Mouse (Mus musculus): ENCODE data around the gene Ercc1. TPM values are rescaled to one million over a fixed set of nuclear protein-coding genes. Genes with fewer than 3 reads are reported as not detected.
A peak's percentile ranks its signal among the peaks of the same experiment; 100 is the strongest.

Ercc1 gene
- total and polyA plus RNA-seq, 3 experiments = 22.2 to 37.5 TPM; not detected in 1

DNA sequence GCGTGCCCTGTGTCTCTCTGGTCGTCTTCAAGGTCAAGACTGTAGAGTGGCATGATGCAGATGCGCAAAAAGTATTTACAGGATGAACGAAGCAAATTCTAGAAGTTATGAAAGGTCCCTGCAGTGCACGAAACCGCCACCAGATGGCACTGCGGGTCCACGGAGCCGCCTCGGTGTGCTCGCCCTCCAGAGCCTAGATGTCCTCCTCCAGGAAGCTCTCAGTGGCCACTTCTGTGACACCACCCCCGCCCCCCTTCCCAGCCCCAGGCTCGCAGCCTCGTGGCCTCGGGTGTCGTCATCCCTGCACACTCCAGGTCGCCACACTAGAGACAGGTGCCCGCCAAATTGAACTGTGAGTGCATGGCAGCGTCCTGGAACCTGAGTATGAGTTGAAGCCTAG lies 60.8 kb downstream of the Ercc1 start:
- H3K36me3 ChIP-seq (ENCODE audit: control insufficient read depth in 1 of 2, insufficient read depth in 2 of 2, low read length in 2 of 2) = no peaks in the 10 kb centered on the region; a peak in 1 of 4 replicates
- H3K4me3 ChIP-seq (ENCODE audit: control insufficient read depth in 1 of 2, insufficient read depth in 1 of 2, low read depth in 2 of 2, low read length in 2 of 2) = peak overlapping the region in 1 of 2 experiments; percentile 37; a peak in 2 of 4 replicates
- no peak overlapping the region for H3K27ac ChIP-seq (ENCODE audit: control insufficient read depth, low read depth, low read length)
- TF ChIP-seq BHLHE40 (IDR thresholded peaks at IDR 0.05; ENCODE audit: borderline replicate concordance, low read depth, low read length) (peak; percentile 36; the same call in 1 of the 2 replicates), HCFC1 (IDR thresholded peaks at IDR 0.05; ENCODE audit: low read depth, low read length) (0 out of 2 replicates have a peak, but pooled peaks have one; percentile 49), SMC3 (IDR thresholded peaks at IDR 0.05; ENCODE audit: low read depth, low read length) (peak; percentile 89), MYC (IDR thresholded peaks at IDR 0.05; ENCODE audit: low read depth, low read length) (no peak), ZC3H11A (IDR thresholded peaks at IDR 0.05; ENCODE audit: low read depth, low read length) (peak; percentile 87), MXI1 (IDR thresholded peaks at IDR 0.05; ENCODE audit: low read depth, low read length) (peak; percentile 59; the same call in 1 of the 2 replicates), USF2 (IDR thresholded peaks at IDR 0.05; ENCODE audit: borderline replicate concordance in 1 of 2, insufficient read depth in 1 of 2, low read depth in 1 of 2, low read length in 2 of 2) (no peak), ELF1 (IDR thresholded peaks at IDR 0.05; ENCODE audit: low read depth, low read length) (peak; percentile 40; the same call in 1 of the 2 replicates), USF1 (IDR thresholded peaks at IDR 0.05; ENCODE audit: low read depth, low read length) (0 out of 2 replicates have a peak, but pooled peaks have one; percentile 12), SIN3A (IDR thresholded peaks at IDR 0.05; ENCODE audit: low read length) (peak; percentile 76), RCOR1 (IDR thresholded peaks at IDR 0.05; ENCODE audit: low read depth, low read length) (no peak), CHD1 (IDR thresholded peaks at IDR 0.05; ENCODE audit: low read depth, low read length) (no peak), TCF12 (IDR thresholded peaks at IDR 0.05; ENCODE audit: low read depth, low read length) (no peak), RAD21 (IDR thresholded peaks at IDR 0.05; ENCODE audit: low read depth, low read length) (peak; percentile 97), CTCF (IDR thresholded peaks at IDR 0.05 in 2 of 3, conservative IDR thresholded peaks at IDR 0.05 in 1 of 3; ENCODE audit: control insufficient read depth in 1 of 3, insufficient read depth in 1 of 3, low read depth in 2 of 3, low read length in 3 of 3, poor library complexity in 1 of 3, severe bottlenecking in 1 of 3) (peak; percentile 96 to 98 (median 96))
- DNase-seq (ENCODE audit: low read depth, low spot score) = peak; percentile 89
- no peaks in the 10 kb centered on the region; the same call in 1 of the 2 replicates for H3K79me2 ChIP-seq (ENCODE audit: control insufficient read depth, insufficient read depth, low read length, poor library complexity)
- no peaks in the 10 kb centered on the region for H3K9me3 ChIP-seq (replicated peaks; ENCODE audit: insufficient read depth, low read length)
- H3K27me3 ChIP-seq (ENCODE audit: control insufficient read depth in 1 of 2, insufficient read depth in 2 of 2, low read length in 2 of 2) = peaks cover 0 to 2% of the 10 kb centered on the region in 2 experiments; a peak in 1 of 4 replicates
- peak overlapping the region; percentile 60 for H3K9ac ChIP-seq (ENCODE audit: control insufficient read depth, low read depth, low read length, poor library complexity, severe bottlenecking)
- peaks cover 0 to 13% of the 10 kb centered on the region in 2 experiments; a peak in 3 of 4 replicates for H3K4me1 ChIP-seq (ENCODE audit: control insufficient read depth in 1 of 2, insufficient read depth in 2 of 2, low read length in 2 of 2)

Other genes with a start within 250 kb of the Ercc1 start
- not detected in 2 replicates for gene Gm4969, start 226.4 kb upstream of the Ercc1 start, total RNA-seq (2012; rRNA removed)
- not detected for gene Gm4969, start 226.4 kb upstream of the Ercc1 start, polyA plus RNA-seq (2012; ENCODE audit: insufficient read depth in 1 of 2, insufficient read length in 2 of 2, low read depth in 1 of 2, low replicate concordance in 2 of 2, missing spikeins in 1 of 2)
- 11.5 and 13.7 TPM in 2 replicates for gene Fbxo46, start 224.9 kb upstream of the Ercc1 start, total RNA-seq (2012; rRNA removed)
- 10 to 100 TPM in 1 of 2 experiments, not detected in 1; 10.1 TPM for gene Fbxo46, start 224.9 kb upstream of the Ercc1 start, polyA plus RNA-seq (2012; ENCODE audit: insufficient read depth in 1 of 2, insufficient read length in 2 of 2, low read depth in 1 of 2, low replicate concordance in 2 of 2, missing spikeins in 1 of 2)
- 3.1 and 3.4 TPM in 2 replicates for gene Qpctl, start 195.5 kb upstream of the Ercc1 start, total RNA-seq (2012; rRNA removed)
- gene Qpctl, start 195.5 kb upstream of the Ercc1 start, polyA plus RNA-seq (2012; ENCODE audit: insufficient read depth in 1 of 2, insufficient read length in 2 of 2, low read depth in 1 of 2, low replicate concordance in 2 of 2, missing spikeins in 1 of 2) = 1 to 10 TPM in 1 of 2 experiments, not detected in 1; 6.5 TPM
- 333 and 345 TPM in 2 replicates for gene Snrpd2, start 195.1 kb upstream of the Ercc1 start, total RNA-seq (2012; rRNA removed)
- 100 to 1,000 TPM in 1 of 2 experiments, not detected in 1; 234 TPM for gene Snrpd2, start 195.1 kb upstream of the Ercc1 start, polyA plus RNA-seq (2012; ENCODE audit: insufficient read depth in 1 of 2, insufficient read length in 2 of 2, low read depth in 1 of 2, low replicate concordance in 2 of 2, missing spikeins in 1 of 2)
- 0.49 and 0.65 TPM in 2 replicates for gene Gipr, start 178.7 kb upstream of the Ercc1 start, total RNA-seq (2012; rRNA removed)
- gene Gipr, start 178.7 kb upstream of the Ercc1 start, polyA plus RNA-seq (2012; ENCODE audit: insufficient read depth in 1 of 2, insufficient read length in 2 of 2, low read depth in 1 of 2, low replicate concordance in 2 of 2, missing spikeins in 1 of 2) = 1 to 10 TPM in 1 of 2 experiments, not detected in 1; 2.1 TPM
- gene Eml2, start 168.4 kb upstream of the Ercc1 start, total RNA-seq (2012; rRNA removed) = 22.0 and 25.1 TPM in 2 replicates
- gene Eml2, start 168.4 kb upstream of the Ercc1 start, polyA plus RNA-seq (2012; ENCODE audit: insufficient read depth in 1 of 2, insufficient read length in 2 of 2, low read depth in 1 of 2, low replicate concordance in 2 of 2, missing spikeins in 1 of 2) = 10 to 100 TPM in 1 of 2 experiments, not detected in 1; 43.6 TPM
- gene Gpr4, start 132.2 kb upstream of the Ercc1 start, total RNA-seq (2012; rRNA removed) = 0.07 and 0.19 TPM in 2 replicates
- under 1 TPM in 1 of 2 experiments, not detected in 1; 0.15 TPM for gene Gpr4, start 132.2 kb upstream of the Ercc1 start, polyA plus RNA-seq (2012; ENCODE audit: insufficient read depth in 1 of 2, insufficient read length in 2 of 2, low read depth in 1 of 2, low replicate concordance in 2 of 2, missing spikeins in 1 of 2)
- gene Opa3, start 116.4 kb upstream of the Ercc1 start, total RNA-seq (2012; rRNA removed) = 16.3 and 18.5 TPM in 2 replicates
- gene Opa3, start 116.4 kb upstream of the Ercc1 start, polyA plus RNA-seq (2012; ENCODE audit: insufficient read depth in 1 of 2, insufficient read length in 2 of 2, low read depth in 1 of 2, low replicate concordance in 2 of 2, missing spikeins in 1 of 2) = 10 to 100 TPM; 37.2 to 85.4 TPM
- 121 and 130 TPM in 2 replicates for gene Vasp, start 73.0 kb upstream of the Ercc1 start, total RNA-seq (2012; rRNA removed)
- 100 to 1,000 TPM in 1 of 2 experiments, not detected in 1; 185 TPM for gene Vasp, start 73.0 kb upstream of the Ercc1 start, polyA plus RNA-seq (2012; ENCODE audit: insufficient read depth in 1 of 2, insufficient read length in 2 of 2, low read depth in 1 of 2, low replicate concordance in 2 of 2, missing spikeins in 1 of 2)
- gene Ppm1n, start 64.7 kb upstream of the Ercc1 start, total RNA-seq (2012; rRNA removed) = not detected in 2 replicates
- not detected for gene Ppm1n, start 64.7 kb upstream of the Ercc1 start, polyA plus RNA-seq (2012; ENCODE audit: insufficient read depth in 1 of 2, insufficient read length in 2 of 2, low read depth in 1 of 2, low replicate concordance in 2 of 2, missing spikeins in 1 of 2)
- gene Rtn2, start 62.2 kb upstream of the Ercc1 start, total RNA-seq (2012; rRNA removed) = 0.27 and 0.52 TPM in 2 replicates
- gene Rtn2, start 62.2 kb upstream of the Ercc1 start, polyA plus RNA-seq (2012; ENCODE audit: insufficient read depth in 1 of 2, insufficient read length in 2 of 2, low read depth in 1 of 2, low replicate concordance in 2 of 2, missing spikeins in 1 of 2) = 1 to 10 TPM in 1 of 2 experiments, not detected in 1; 1.4 TPM
- 0.04 and 0.10 TPM in 2 replicates for gene Fosb, start 34.7 kb upstream of the Ercc1 start, total RNA-seq (2012; rRNA removed)
- gene Fosb, start 34.7 kb upstream of the Ercc1 start, polyA plus RNA-seq (2012; ENCODE audit: insufficient read depth in 1 of 2, insufficient read length in 2 of 2, low read depth in 1 of 2, low replicate concordance in 2 of 2, missing spikeins in 1 of 2) = under 1 TPM in 1 of 2 experiments, not detected in 1; 0.49 TPM
- gene Cd3eap, start 14.7 kb downstream of the Ercc1 start, total RNA-seq (2012; rRNA removed) = 26.2 and 43.9 TPM in 2 replicates
- gene Cd3eap, start 14.7 kb downstream of the Ercc1 start, polyA plus RNA-seq (2012; ENCODE audit: insufficient read depth in 1 of 2, insufficient read length in 2 of 2, low read depth in 1 of 2, low replicate concordance in 2 of 2, missing spikeins in 1 of 2) = 10 to 100 TPM in 1 of 2 experiments, not detected in 1; 49.8 TPM
- 1.0 and 1.5 TPM in 2 replicates for gene Ppp1r13l, start 15.0 kb downstream of the Ercc1 start, total RNA-seq (2012; rRNA removed)
- gene Ppp1r13l, start 15.0 kb downstream of the Ercc1 start, polyA plus RNA-seq (2012; ENCODE audit: insufficient read depth in 1 of 2, insufficient read length in 2 of 2, low read depth in 1 of 2, low replicate concordance in 2 of 2, missing spikeins in 1 of 2) = 10 to 100 TPM in 1 of 2 experiments, not detected in 1; 15.9 TPM
- 29.4 and 34.4 TPM in 2 replicates for gene Ercc2, start 37.2 kb downstream of the Ercc1 start, total RNA-seq (2012; rRNA removed)
- gene Ercc2, start 37.2 kb downstream of the Ercc1 start, polyA plus RNA-seq (2012; ENCODE audit: insufficient read depth in 1 of 2, insufficient read length in 2 of 2, low read depth in 1 of 2, low replicate concordance in 2 of 2, missing spikeins in 1 of 2) = 10 to 100 TPM in 1 of 2 experiments, not detected in 1; 44.5 TPM
- gene Klc3, start 59.3 kb downstream of the Ercc1 start, total RNA-seq (2012; rRNA removed) = 2.7 and 3.6 TPM in 2 replicates
- under 1 TPM in 1 of 2 experiments, not detected in 1; 0.42 TPM for gene Klc3, start 59.3 kb downstream of the Ercc1 start, polyA plus RNA-seq (2012; ENCODE audit: insufficient read depth in 1 of 2, insufficient read length in 2 of 2, low read depth in 1 of 2, low replicate concordance in 2 of 2, missing spikeins in 1 of 2)
- not detected in 2 replicates for gene Ckm, start 60.0 kb downstream of the Ercc1 start, total RNA-seq (2012; rRNA removed)
- gene Ckm, start 60.0 kb downstream of the Ercc1 start, polyA plus RNA-seq (2012; ENCODE audit: insufficient read depth in 1 of 2, insufficient read length in 2 of 2, low read depth in 1 of 2, low replicate concordance in 2 of 2, missing spikeins in 1 of 2) = not detected
- gene Mark4, start 114.0 kb downstream of the Ercc1 start, total RNA-seq (2012; rRNA removed) = 4.7 TPM in 2 replicates
- gene Mark4, start 114.0 kb downstream of the Ercc1 start, polyA plus RNA-seq (2012; ENCODE audit: insufficient read depth in 1 of 2, insufficient read length in 2 of 2, low read depth in 1 of 2, low replicate concordance in 2 of 2, missing spikeins in 1 of 2) = 10 to 100 TPM in 1 of 2 experiments, not detected in 1; 18.5 TPM
- gene Exoc3l2, start 118.6 kb downstream of the Ercc1 start, total RNA-seq (2012; rRNA removed) = 0.08 TPM in 1 of 2 replicates, not detected in the other
- gene Exoc3l2, start 118.6 kb downstream of the Ercc1 start, polyA plus RNA-seq (2012; ENCODE audit: insufficient read depth in 1 of 2, insufficient read length in 2 of 2, low read depth in 1 of 2, low replicate concordance in 2 of 2, missing spikeins in 1 of 2) = under 1 TPM in 1 of 2 experiments, not detected in 1; 0.08 TPM
- 5.5 and 6.1 TPM in 2 replicates for gene Bloc1s3, start 163.6 kb downstream of the Ercc1 start, total RNA-seq (2012; rRNA removed)
- 1 to 10 TPM in 1 of 2 experiments, not detected in 1; 7.5 TPM for gene Bloc1s3, start 163.6 kb downstream of the Ercc1 start, polyA plus RNA-seq (2012; ENCODE audit: insufficient read depth in 1 of 2, insufficient read length in 2 of 2, low read depth in 1 of 2, low replicate concordance in 2 of 2, missing spikeins in 1 of 2)
- gene Trappc6a, start 163.6 kb downstream of the Ercc1 start, total RNA-seq (2012; rRNA removed) = 65.6 and 88.2 TPM in 2 replicates
- gene Trappc6a, start 163.6 kb downstream of the Ercc1 start, polyA plus RNA-seq (2012; ENCODE audit: insufficient read depth in 1 of 2, insufficient read length in 2 of 2, low read depth in 1 of 2, low replicate concordance in 2 of 2, missing spikeins in 1 of 2) = 10 to 100 TPM in 1 of 2 experiments, not detected in 1; 82.8 TPM
- gene Nkpd1, start 173.1 kb downstream of the Ercc1 start, total RNA-seq (2012; rRNA removed) = 0.07 and 0.35 TPM in 2 replicates
- gene Nkpd1, start 173.1 kb downstream of the Ercc1 start, polyA plus RNA-seq (2012; ENCODE audit: insufficient read depth in 1 of 2, insufficient read length in 2 of 2, low read depth in 1 of 2, low replicate concordance in 2 of 2, missing spikeins in 1 of 2) = under 1 TPM in 1 of 2 experiments, not detected in 1; 0.33 TPM
- 10.0 and 13.6 TPM in 2 replicates for gene Ppp1r37, start 218.3 kb downstream of the Ercc1 start, total RNA-seq (2012; rRNA removed)
- gene Ppp1r37, start 218.3 kb downstream of the Ercc1 start, polyA plus RNA-seq (2012; ENCODE audit: insufficient read depth in 1 of 2, insufficient read length in 2 of 2, low read depth in 1 of 2, low replicate concordance in 2 of 2, missing spikeins in 1 of 2) = 10 to 100 TPM in 1 of 2 experiments, not detected in 1; 29.0 TPM
- gene Zfp296, start 232.5 kb downstream of the Ercc1 start, total RNA-seq (2012; rRNA removed) = 2.9 and 3.3 TPM in 2 replicates
- gene Zfp296, start 232.5 kb downstream of the Ercc1 start, polyA plus RNA-seq (2012; ENCODE audit: insufficient read depth in 1 of 2, insufficient read length in 2 of 2, low read depth in 1 of 2, low replicate concordance in 2 of 2, missing spikeins in 1 of 2) = 1 to 10 TPM in 1 of 2 experiments, not detected in 1; 7.8 TPM
- gene Gemin7, start 232.8 kb downstream of the Ercc1 start, total RNA-seq (2012; rRNA removed) = 49.6 and 58.0 TPM in 2 replicates
- gene Gemin7, start 232.8 kb downstream of the Ercc1 start, polyA plus RNA-seq (2012; ENCODE audit: insufficient read depth in 1 of 2, insufficient read length in 2 of 2, low read depth in 1 of 2, low replicate concordance in 2 of 2, missing spikeins in 1 of 2) = 10 to 100 TPM in 1 of 2 experiments, not detected in 1; 78.7 TPM